Mouse (Mus musculus) MEL (cell line): ENCODE measurements around the gene AB124611. TPM values are rescaled to one million over a fixed set of nuclear protein-coding genes. Genes with fewer than 3 reads are reported as not detected.

Experiments
- DNase-seq: peaks from one replicate; pipeline ENCODE4 v3.0.0; 2011; ENCODE audit warnings: low read depth, low spot score
- H3K27ac ChIP-seq: 2 replicates; pipeline ENCODE4 v1.5.1; 2012; ENCODE audit warnings: low read depth, mild to moderate bottlenecking, control low read depth, low read length, moderate library complexity; ENCODE audit not compliant: control insufficient read depth
- H3K27me3 ChIP-seq, 2 experiments: fragments of 150-350 bp in 1 of 2; sonication (generic) in 1 of 2; 2 replicates each; pipeline ENCODE4 v1.6.1; 2012; ENCODE audit warnings: low read length in 2 of 2, mild to moderate bottlenecking in 2 of 2, improper control_type of control experiment in 1 of 2, moderate library complexity in 1 of 2; ENCODE audit not compliant: insufficient read depth in 2 of 2, control insufficient read depth in 1 of 2
- H3K36me3 ChIP-seq, 2 experiments: 2 replicates each; pipeline ENCODE4 v1.6.1; 2012 to 2014; ENCODE audit warnings: low read length in 2 of 2, improper control_type of control experiment in 1 of 2, inconsistent platforms in 1 of 2, mild to moderate bottlenecking in 1 of 2; ENCODE audit not compliant: insufficient read depth in 2 of 2, control insufficient read depth in 1 of 2
- H3K4me1 ChIP-seq, 2 experiments: fragments of 150-350 bp in 1 of 2; sonication (generic) in 1 of 2; 2 replicates each; pipeline ENCODE4 v1.6.1; 2012; ENCODE audit warnings: low read length in 2 of 2, improper control_type of control experiment in 1 of 2, mild to moderate bottlenecking in 1 of 2; ENCODE audit not compliant: insufficient read depth in 2 of 2, control insufficient read depth in 1 of 2
- H3K4me3 ChIP-seq, 2 experiments: fragments of 150-350 bp in 1 of 2; sonication (generic) in 1 of 2; 2 replicates each; pipeline ENCODE4 v1.5.1; 2012; ENCODE audit warnings: low read depth in 2 of 2, low read length in 2 of 2, mild to moderate bottlenecking in 2 of 2, moderate library complexity in 2 of 2, control low read depth in 1 of 2, improper control_type of control experiment in 1 of 2; ENCODE audit not compliant: control insufficient read depth in 1 of 2, insufficient read depth in 1 of 2
- H3K79me2 ChIP-seq: 2 replicates; pipeline ENCODE4 v1.6.1; 2012; ENCODE audit warnings: mild to moderate bottlenecking, low read length, moderate library complexity; ENCODE audit not compliant: control insufficient read depth, poor library complexity, insufficient read depth
- H3K9ac ChIP-seq: 2 replicates; pipeline ENCODE4 v1.6.1; 2012; ENCODE audit warnings: low read depth, mild to moderate bottlenecking, control low read depth, low read length, moderate library complexity; ENCODE audit not compliant: control insufficient read depth, poor library complexity, severe bottlenecking
- H3K9me3 ChIP-seq: fragments of 150-350 bp; sonication (generic); replicated peaks from 2 replicates; pipeline ENCODE4 v1.6.1; 2012; ENCODE audit warnings: mild to moderate bottlenecking, low read length, improper control_type of control experiment, moderate library complexity; ENCODE audit not compliant: insufficient read depth
- CHD2 ChIP-seq: IDR thresholded peaks from 2 replicates; pipeline ENCODE4 v1.6.1; 2011; ENCODE audit warnings: low read length, improper control_type of control experiment
- ELF1 ChIP-seq: IDR thresholded peaks from 2 replicates; pipeline ENCODE4 v1.6.1; 2014; ENCODE audit warnings: low read depth, mild to moderate bottlenecking, inconsistent platforms, low read length, improper control_type of control experiment, moderate library complexity
- ETS1 ChIP-seq: IDR thresholded peaks from 2 replicates; pipeline ENCODE4 v1.6.1; 2012; ENCODE audit warnings: low read depth, mild to moderate bottlenecking, inconsistent platforms, low read length, improper control_type of control experiment, moderate library complexity
- GABPA ChIP-seq: IDR thresholded peaks from 2 replicates; pipeline ENCODE4 v1.6.1; 2012; ENCODE audit warnings: low read depth, mild to moderate bottlenecking, inconsistent platforms, low read length, improper control_type of control experiment, moderate library complexity
- GATA1 ChIP-seq: IDR thresholded peaks from 2 replicates; pipeline ENCODE4 v1.6.1; 2011; ENCODE audit warnings: low read depth, low read length, improper control_type of control experiment
- MAFK ChIP-seq: IDR thresholded peaks from 2 replicates; pipeline ENCODE4 v1.6.1; 2011; ENCODE audit warnings: low read depth, mild to moderate bottlenecking, low read length, improper control_type of control experiment, borderline replicate concordance
- MAZ ChIP-seq: IDR thresholded peaks from 2 replicates; pipeline ENCODE4 v1.6.1; 2012; ENCODE audit warnings: low read depth, mild to moderate bottlenecking, inconsistent platforms, low read length, improper control_type of control experiment
- MEF2A ChIP-seq: IDR thresholded peaks from 2 replicates; pipeline ENCODE4 v1.6.1; 2014; ENCODE audit warnings: low read depth, mild to moderate bottlenecking, inconsistent platforms, low read length, improper control_type of control experiment; ENCODE audit not compliant: poor library complexity, insufficient replicate concordance, severe bottlenecking; ENCODE audit errors: extremely low read depth
- MYB ChIP-seq: IDR thresholded peaks from 2 replicates; pipeline ENCODE4 v1.6.1; 2011; ENCODE audit warnings: mild to moderate bottlenecking, low read depth, low read length, improper control_type of control experiment
- MYC ChIP-seq: IDR thresholded peaks from 2 replicates; pipeline ENCODE4 v1.6.1; 2011; ENCODE audit warnings: low read depth, mild to moderate bottlenecking, low read length, improper control_type of control experiment, moderate library complexity
- NELFE ChIP-seq: IDR thresholded peaks from 2 replicates; pipeline ENCODE4 v1.6.1; 2011; ENCODE audit warnings: low read depth, low read length, improper control_type of control experiment
- NRF1 ChIP-seq: IDR thresholded peaks from 2 replicates; pipeline ENCODE4 v1.6.1; 2014; ENCODE audit warnings: low read depth, mild to moderate bottlenecking, inconsistent platforms, low read length, improper control_type of control experiment, moderate library complexity; ENCODE audit not compliant: poor library complexity, insufficient read depth, severe bottlenecking
- POLR2A ChIP-seq, 2 experiments: IDR thresholded peaks; 2 replicates each; pipeline ENCODE4 v1.6.1; 2011 to 2012; ENCODE audit warnings: low read length in 2 of 2, mild to moderate bottlenecking in 2 of 2, control low read depth in 1 of 2, improper control_type of control experiment in 1 of 2, low read depth in 1 of 2, moderate library complexity in 1 of 2; ENCODE audit not compliant: control insufficient read depth in 1 of 2, insufficient read depth in 1 of 2, poor library complexity in 1 of 2
- POLR2AphosphoS2 ChIP-seq: IDR thresholded peaks from 2 replicates; pipeline ENCODE4 v1.6.1; 2011; ENCODE audit warnings: low read length, improper control_type of control experiment
- RAD21 ChIP-seq: IDR thresholded peaks from 2 replicates; pipeline ENCODE4 v1.6.1; 2011; ENCODE audit warnings: mild to moderate bottlenecking, low read depth, low read length, improper control_type of control experiment
- RCOR1 ChIP-seq: IDR thresholded peaks from 2 replicates; pipeline ENCODE4 v1.6.1; 2012; ENCODE audit warnings: low read depth, mild to moderate bottlenecking, inconsistent platforms, low read length, improper control_type of control experiment
- SIN3A ChIP-seq: IDR thresholded peaks from 2 replicates; pipeline ENCODE4 v1.6.1; 2012; ENCODE audit warnings: low read length, improper control_type of control experiment, inconsistent platforms
- TAL1 ChIP-seq: IDR thresholded peaks from 2 replicates; pipeline ENCODE4 v1.6.1; 2012; ENCODE audit warnings: mild to moderate bottlenecking, inconsistent platforms, low read length, moderate library complexity, mixed read lengths
- TBP ChIP-seq: IDR thresholded peaks from 2 replicates; pipeline ENCODE4 v1.8.0; 2011; ENCODE audit warnings: low read depth, low read length, improper control_type of control experiment
- TCF12 ChIP-seq: IDR thresholded peaks from 2 replicates; pipeline ENCODE4 v1.6.1; 2014; ENCODE audit warnings: low read depth, mild to moderate bottlenecking, inconsistent platforms, low read length, improper control_type of control experiment, moderate library complexity
- UBTF ChIP-seq: IDR thresholded peaks from 2 replicates; pipeline ENCODE4 v1.6.1; 2012; ENCODE audit warnings: low read depth, mild to moderate bottlenecking, inconsistent platforms, low read length, improper control_type of control experiment, moderate library complexity, borderline replicate concordance; ENCODE audit not compliant: insufficient read depth
- USF1 ChIP-seq: IDR thresholded peaks from 2 replicates; pipeline ENCODE4 v1.6.1; 2014; ENCODE audit warnings: low read depth, mild to moderate bottlenecking, inconsistent platforms, low read length, improper control_type of control experiment, moderate library complexity
- ZMIZ1 ChIP-seq: IDR thresholded peaks from 2 replicates; pipeline ENCODE4 v1.6.1; 2012; ENCODE audit warnings: low read depth, mild to moderate bottlenecking, inconsistent platforms, low read length, improper control_type of control experiment, moderate library complexity
- ZNF384 ChIP-seq: IDR thresholded peaks from 2 replicates; pipeline ENCODE4 v1.6.1; 2012; ENCODE audit warnings: low read depth, mild to moderate bottlenecking, inconsistent platforms, low read length, improper control_type of control experiment
- polyA plus RNA-seq, 2 experiments: library from polyadenylated mRNA; stranded (reverse) in 1 of 2; unstranded in 1 of 2; fragments of >175 nt in 1 of 2; fragments of >200 nt in 1 of 2; gene quantifications; 2 replicates each; pipeline versions ENCODE4 v1.2.1 to v1.2.4; 2012; ENCODE audit warnings: low replicate concordance in 2 of 2, low read depth in 1 of 2; ENCODE audit not compliant: insufficient read length in 2 of 2, insufficient read depth in 1 of 2, missing spikeins in 1 of 2
- total RNA-seq: library from RNA; depleted of rRNA; stranded (reverse); fragments of 300-350 nt; gene quantifications from 2 replicates; pipeline ENCODE4 v1.2.3, GENCODE M21; 2012

The AB124611 gene
- total and polyA plus RNA-seq, 3 experiments: 55.2 to 58.7 TPM; not detected in 1

- H3K4me1 ChIP-seq: peaks cover 21 to 35% of the 10 kb centered on the region in 2 experiments
These were observed 31.0 kb downstream of the AB124611 start for GRCm38 (mm10) chr9:21556996-21557395.

GRCm38 (mm10) chr9:21557556-21557955, 31.6 kb downstream of the AB124611 start:
- H3K27me3 ChIP-seq: no peaks in the 10 kb centered on the region
- H3K9ac ChIP-seq: no peak overlapping the region
- H3K9me3 ChIP-seq: no peaks in the 10 kb centered on the region
- TF ChIP-seq UBTF (no peak), POLR2A (IDR thresholded peaks at IDR 0.05; ENCODE audit: control insufficient read depth in 1 of 2, insufficient read depth in 1 of 2, low read depth in 1 of 2, low read length in 2 of 2, poor library complexity in 1 of 2) (no peak), MAZ (no peak), USF1 (no peak), TBP (no peak), TAL1 (no peak)
- TF ChIP-seq, all 39 proteins: peak for 0
- DNase-seq: no peak
- Histone ChIP-seq H3K27ac (peak overlapping the region; percentile 38), H3K4me1 (peaks cover 21 to 35% of the 10 kb centered on the region in 2 experiments), H3K36me3 (peaks cover 33 to 53% of the 10 kb centered on the region in 2 experiments), H3K4me3 (no peak overlapping the region), H3K79me2 (peaks cover 55% of the 10 kb centered on the region)

More at GRCm38 (mm10) chr9:21556996-21557395, 31.0 kb downstream of the AB124611 start:
- no peak for TF ChIP-seq POLR2AphosphoS2
- no peak for TF ChIP-seq ZNF384
- TF ChIP-seq CHD2: no peak
- no peak for TF ChIP-seq MAZ
- TF ChIP-seq MYB: no peak
- TF ChIP-seq RAD21: no peak
- no peak for TF ChIP-seq GATA1
- no peak for TF ChIP-seq MYC
- TF ChIP-seq, all 39 proteins: peak for 0
- DNase-seq: no peak
- Histone ChIP-seq H3K27ac (no peak overlapping the region), H3K4me3 (no peak overlapping the region), H3K27me3 (no peaks in the 10 kb centered on the region), H3K36me3 (peaks cover 33 to 50% of the 10 kb centered on the region in 2 experiments), H3K9ac (no peak overlapping the region), H3K9me3 (no peaks in the 10 kb centered on the region), H3K79me2 (peaks cover 58% of the 10 kb centered on the region)

- no peaks in the 10 kb centered on the region for H3K27me3 ChIP-seq
- no peak overlapping the region for H3K9ac ChIP-seq
- no peaks in the 10 kb centered on the region for H3K9me3 ChIP-seq
- peak overlapping the region; percentile 38 for H3K27ac ChIP-seq
- DNase-seq: peak; percentile 86
- H3K4me3 ChIP-seq: no peak overlapping the region
- peaks cover 33 to 55% of the 10 kb centered on the region in 2 experiments for H3K36me3 ChIP-seq
- H3K79me2 ChIP-seq: peaks cover 55% of the 10 kb centered on the region
- peaks cover 21 to 35% of the 10 kb centered on the region in 2 experiments for H3K4me1 ChIP-seq
- TF ChIP-seq ELF1 (no peak), GABPA (no peak), MAZ (no peak), MYB (0 out of 2 replicates have a peak, but pooled peaks have one; percentile 20), NRF1 (0 out of 2 replicates have a peak, but pooled peaks have one; percentile 10), RAD21 (no peak), SIN3A (peak; percentile 28; the same call in 1 of the 2 replicates), MAFK (peak; percentile 54; the same call in 1 of the 2 replicates), MEF2A (no peak; the same call in 1 of the 2 replicates), POLR2A (IDR thresholded peaks at IDR 0.05; ENCODE audit: control insufficient read depth in 1 of 2, insufficient read depth in 1 of 2, low read depth in 1 of 2, low read length in 2 of 2, poor library complexity in 1 of 2) (no peak; a peak in 1 of 4 replicates), TCF12 (peak; percentile 93), ETS1 (peak; percentile 79), USF1 (0 out of 2 replicates have a peak, but pooled peaks have one; percentile 9), NELFE (no peak), TBP (no peak), ZMIZ1 (0 out of 2 replicates have a peak, but pooled peaks have one; percentile 6), ZNF384 (no peak), CHD2 (no peak), RCOR1 (no peak; the same call in 1 of the 2 replicates)
These were observed 32.4 kb downstream of the AB124611 start for GRCm38 (mm10) chr9:21558366-21558765.
